Mouse (Mus musculus): ENCODE results near the gene Yif1a.

The Yif1a gene

DNA sequence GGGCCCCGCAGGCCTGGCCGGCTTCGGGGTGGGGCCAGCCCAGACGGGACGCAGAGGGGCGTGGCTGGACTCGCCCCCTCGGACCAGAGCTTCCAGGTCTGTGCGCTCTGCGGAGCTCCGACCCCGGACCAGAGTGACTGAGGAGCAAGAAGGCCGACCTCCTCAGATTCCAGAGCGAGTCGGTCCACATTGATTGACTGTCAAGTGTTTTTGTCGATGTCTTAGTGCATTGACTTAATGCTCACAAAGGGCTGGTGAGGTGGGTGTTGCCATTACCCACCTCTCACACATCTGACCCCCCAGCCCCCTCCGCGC is 30.0 kb downstream of the Yif1a start, which contains the start of gene Klc2:
Klc2 (minus strand) TSS at position 177 of the 315 bp plus-strand sequence.
- in situ Hi-C loops (cut with MboI, MseI) = no loop called here

DNA sequence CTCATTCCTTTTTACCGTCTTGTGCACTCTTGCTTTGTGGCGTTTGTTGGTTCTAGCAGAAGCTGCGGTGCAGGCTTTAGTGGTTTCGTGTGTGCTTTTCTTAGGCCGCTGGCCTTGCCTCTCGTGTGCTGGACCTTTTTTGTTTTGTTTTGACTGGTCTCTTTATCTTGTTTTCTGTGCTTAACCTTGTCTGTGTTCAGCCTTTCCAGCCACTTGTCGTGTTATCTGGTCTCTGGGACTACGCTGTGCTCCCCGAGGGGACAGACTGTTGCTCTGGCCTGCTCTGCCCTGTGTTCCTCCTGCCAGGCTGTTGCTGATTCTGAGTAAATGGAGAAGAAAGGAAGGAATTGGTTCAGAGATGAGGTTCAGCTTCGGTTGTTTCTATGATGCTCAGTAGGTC is 34.2 kb downstream of the Yif1a start:
- in situ Hi-C loops (cut with MboI, MseI) = no loop called here

DNA sequence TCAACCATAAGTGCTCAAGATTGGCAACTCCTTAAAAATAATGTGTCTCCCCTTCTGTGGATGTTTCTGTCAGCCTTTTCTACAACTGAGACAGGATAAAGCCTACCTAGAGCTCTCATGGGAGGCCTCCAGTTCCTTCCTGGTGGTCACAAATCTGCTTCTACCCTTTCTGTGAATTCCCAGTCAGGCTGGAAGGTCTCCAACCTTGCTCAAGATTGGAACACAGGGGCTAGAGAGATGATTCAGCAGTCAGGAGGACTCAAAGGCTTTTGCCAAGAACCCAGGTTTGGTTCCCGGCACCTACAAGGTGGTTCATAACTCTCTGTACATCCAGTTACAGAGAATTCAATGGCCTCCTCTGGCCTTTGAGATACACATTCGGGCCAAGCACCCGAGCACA is 34.9 kb downstream of the Yif1a start:
- in situ Hi-C loops (cut with MboI, MseI) = no loop called here

DNA sequence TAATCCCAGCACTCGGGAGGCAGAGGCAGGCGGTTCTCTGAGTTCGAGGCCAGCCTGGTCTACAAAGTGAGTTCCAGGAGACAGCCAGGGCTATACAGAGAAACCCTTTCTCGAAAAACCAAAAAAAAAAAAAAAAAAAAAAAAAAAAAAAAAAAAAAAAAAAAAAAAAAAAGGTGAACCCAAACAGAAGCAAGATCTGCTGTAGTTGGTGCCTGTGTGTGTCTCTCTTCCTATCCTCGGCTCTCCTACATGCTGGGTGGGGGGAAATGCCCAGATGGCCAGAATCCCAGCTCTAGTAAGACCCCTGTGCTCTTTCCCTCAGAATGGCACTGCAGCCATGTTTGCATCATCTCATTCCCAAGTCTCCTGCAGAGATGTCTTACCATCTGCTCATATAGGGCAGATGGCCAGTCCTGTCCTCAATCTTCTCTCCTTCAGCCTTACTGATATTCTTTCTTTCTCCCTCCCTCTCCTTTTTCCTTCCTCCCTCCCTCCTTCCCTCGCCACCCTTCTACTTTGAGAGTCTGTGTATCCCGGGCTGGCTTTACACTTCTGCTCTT is 35.8 kb downstream of the Yif1a start:
- in situ Hi-C loops (cut with MboI, MseI) = no loop called here

DNA sequence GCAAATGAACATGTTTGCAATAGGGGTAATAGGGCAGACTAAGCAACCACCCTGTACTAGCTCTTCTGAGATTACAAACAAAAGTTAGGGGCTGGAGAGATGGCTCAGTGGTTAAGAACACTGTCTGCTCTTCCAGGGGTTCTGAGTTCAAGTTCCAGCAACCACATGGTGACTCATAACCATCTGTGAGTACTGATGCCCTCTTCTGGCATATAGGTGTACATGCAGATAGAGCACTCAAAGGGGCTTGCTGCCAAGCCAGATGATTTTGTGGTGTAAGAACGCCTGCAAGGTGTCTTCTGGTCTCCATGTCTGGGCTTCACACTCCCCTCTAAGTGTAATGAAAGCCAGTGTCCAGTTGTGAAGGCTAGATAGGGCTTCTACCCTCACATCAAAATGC is 41.4 kb downstream of the Yif1a start:
- in situ Hi-C loops (cut with MboI, MseI) = no loop called here

DNA sequence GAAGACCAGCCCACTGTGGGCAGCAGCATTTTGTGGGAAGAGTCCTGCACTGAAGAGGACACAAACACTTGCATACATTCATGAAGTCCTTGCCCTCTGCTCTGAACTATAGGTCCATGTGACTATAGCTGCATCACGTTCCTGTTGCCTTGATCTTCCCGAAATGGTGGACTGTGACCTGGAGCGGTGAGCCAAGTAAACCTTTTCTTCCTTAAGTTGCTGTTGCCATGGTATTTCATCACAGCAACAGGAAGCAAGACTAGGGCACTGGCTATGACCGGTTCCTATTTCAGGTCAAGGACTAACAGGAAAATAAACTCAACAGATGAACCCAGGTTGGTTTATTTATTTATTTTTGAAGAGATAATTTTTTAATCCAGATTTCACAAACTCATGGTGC is 42.9 kb downstream of the Yif1a start:
- in situ Hi-C loops (cut with MboI, MseI) = no loop called here

DNA sequence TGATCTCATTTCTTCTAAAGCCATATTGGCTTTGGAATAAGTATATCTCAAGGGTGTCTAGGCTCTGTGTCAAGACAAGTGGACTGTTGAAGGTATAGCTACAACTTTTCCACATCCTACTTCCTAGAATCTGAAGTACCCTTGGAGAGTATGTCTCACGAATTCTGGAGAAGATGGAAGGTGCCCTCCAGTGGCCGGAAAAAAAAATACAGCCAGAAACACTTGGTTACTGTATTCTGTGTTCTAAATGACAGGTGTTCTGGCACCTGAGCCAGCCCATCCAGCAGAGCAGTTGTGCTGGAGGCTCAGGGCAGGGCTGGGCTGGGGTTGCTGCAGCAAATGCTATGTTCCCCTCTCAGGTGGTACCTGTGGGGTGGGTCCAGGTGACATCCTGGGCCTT is 51.3 kb downstream of the Yif1a start:
- in situ Hi-C loops (cut with MboI, MseI) = no loop called here

Measured in T-helper 1 cell (primary cell).